Mouse (Mus musculus): ENCODE results near the gene Noxo1. TPM values are rescaled to one million over a fixed set of nuclear protein-coding genes. Genes with fewer than 3 reads are reported as not detected.
"Not testable (repeated sequence)": the region's sequence is repeated elsewhere in the genome, so short reads cannot be mapped to it uniquely, and the experiment has no call there.

The Noxo1 gene
- polyA plus RNA-seq, 1 experiment = 10.8 TPM

DNA sequence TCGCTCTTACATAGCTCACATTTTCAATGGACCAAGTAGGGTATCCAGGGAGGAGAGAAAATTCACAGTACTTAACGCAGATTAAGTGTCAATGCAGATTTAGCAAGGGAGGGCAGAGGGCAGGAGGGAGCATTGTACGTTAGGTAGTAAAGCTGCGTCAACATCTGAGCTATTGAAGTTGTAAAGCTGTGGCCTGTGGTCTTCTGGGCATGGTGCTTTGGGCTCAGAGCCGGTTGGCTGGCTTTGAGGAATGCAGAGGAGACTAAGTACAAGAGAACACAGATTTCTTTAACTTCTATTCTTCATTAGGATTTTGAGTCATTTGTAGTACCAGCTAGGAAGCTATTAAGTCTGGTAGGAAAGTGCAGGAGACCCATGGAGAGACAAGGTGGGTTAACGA lies 19.5 kb downstream of the Noxo1 start:
- TF ChIP-seq CTCF (IDR thresholded peaks at IDR 0.05; ENCODE audit: borderline replicate concordance, control insufficient read depth, extremely low read depth, insufficient read depth, low read length, poor library complexity) (no peak), POLR2A (IDR thresholded peaks at IDR 0.05; ENCODE audit: control insufficient read depth, extremely low read depth, insufficient read depth, low read length, poor library complexity) (no peak)
- H3K27ac ChIP-seq (ENCODE audit: control insufficient read depth, insufficient read depth, low read length) = no peak overlapping the region
- H3K36me3 ChIP-seq (ENCODE audit: control insufficient read depth, insufficient read depth, low read length) = no peaks in the 10 kb centered on the region
- DNase-seq = no peak
- H3K27me3 ChIP-seq (ENCODE audit: control insufficient read depth, insufficient read depth, low read length) = no peaks in the 10 kb centered on the region
- H3K4me3 ChIP-seq (ENCODE audit: control insufficient read depth, insufficient read depth, low read length) = no peak overlapping the region
- 96% methylated on average over 6 of the region's 6 CpGs for WGBS
- H3K4me1 ChIP-seq (replicated peaks; ENCODE audit: control insufficient read depth, insufficient read depth, low read length) = peaks cover 3% of the 10 kb centered on the region; the same call in 1 of the 2 replicates

DNA sequence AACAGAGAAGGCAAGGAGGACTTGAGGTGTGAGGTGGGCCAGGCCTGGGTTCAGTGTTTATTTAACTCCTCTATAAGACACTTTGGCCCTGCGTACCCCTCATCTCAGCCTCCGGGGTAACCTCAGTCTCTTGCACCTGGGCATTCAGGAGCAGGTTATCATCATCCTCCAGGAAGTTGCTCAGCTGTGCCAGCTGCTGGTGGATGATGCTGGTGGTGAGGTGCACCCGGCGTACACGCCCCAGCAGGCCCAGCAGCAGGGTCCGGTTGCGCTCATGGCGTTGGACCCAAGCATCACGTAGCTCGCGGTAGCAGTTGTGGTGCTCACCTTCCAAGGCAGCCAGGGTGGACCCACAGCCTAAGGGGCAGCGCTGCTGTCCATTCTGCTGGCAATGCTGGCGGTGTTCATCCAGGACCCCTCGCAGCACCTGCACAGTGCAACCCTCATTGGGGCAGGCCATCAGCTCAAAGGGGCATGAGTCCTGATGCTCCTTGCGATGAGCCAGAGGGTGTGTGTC lies 20.2 kb downstream of the Noxo1 start:
- no peak overlapping the region for H3K27ac ChIP-seq (ENCODE audit: control insufficient read depth, insufficient read depth, low read length)
- H3K36me3 ChIP-seq (ENCODE audit: control insufficient read depth, insufficient read depth, low read length) = peaks cover 1% of the 10 kb centered on the region; the same call in 1 of the 2 replicates
- no peak overlapping the region for H3K4me3 ChIP-seq (ENCODE audit: control insufficient read depth, insufficient read depth, low read length)
- 97% methylated on average over 15 of the region's 15 CpGs for WGBS
- no peak for TF ChIP-seq POLR2A (IDR thresholded peaks at IDR 0.05; ENCODE audit: control insufficient read depth, extremely low read depth, insufficient read depth, low read length, poor library complexity)
- no peak for TF ChIP-seq CTCF (IDR thresholded peaks at IDR 0.05; ENCODE audit: borderline replicate concordance, control insufficient read depth, extremely low read depth, insufficient read depth, low read length, poor library complexity)
- no peaks in the 10 kb centered on the region for H3K27me3 ChIP-seq (ENCODE audit: control insufficient read depth, insufficient read depth, low read length)
- DNase-seq = no peak
- H3K4me1 ChIP-seq (replicated peaks; ENCODE audit: control insufficient read depth, insufficient read depth, low read length) = peaks cover 8% of the 10 kb centered on the region

GRCm38 (mm10) chr17:24717943-24718342 lies 21.9 kb downstream of the Noxo1 start, which contains the start of the genes Rnf151 and Rps2:
Rnf151 (minus strand) TSS chr17:24718063.
Rps2 (plus strand) TSS chr17:24718116.
- H3K27me3 ChIP-seq (ENCODE audit: control insufficient read depth, insufficient read depth, low read length) = no peaks in the 10 kb centered on the region
- peaks cover 14% of the 10 kb centered on the region for H3K36me3 ChIP-seq (ENCODE audit: control insufficient read depth, insufficient read depth, low read length)
- no peak within 1 kb of the TSS for H3K4me3 ChIP-seq (ENCODE audit: control insufficient read depth, insufficient read depth, low read length)
- DNase-seq = no peak
- WGBS = 97% methylated on average over 4 of the region's 4 CpGs
- no peak within 1 kb of the TSS for H3K27ac ChIP-seq (ENCODE audit: control insufficient read depth, insufficient read depth, low read length)
- TF ChIP-seq POLR2A (IDR thresholded peaks at IDR 0.05; ENCODE audit: control insufficient read depth, extremely low read depth, insufficient read depth, low read length, poor library complexity) (no peak), CTCF (IDR thresholded peaks at IDR 0.05; ENCODE audit: borderline replicate concordance, control insufficient read depth, extremely low read depth, insufficient read depth, low read length, poor library complexity) (no peak)
- peaks cover 10% of the 10 kb centered on the region for H3K4me1 ChIP-seq (replicated peaks; ENCODE audit: control insufficient read depth, insufficient read depth, low read length)

DNA sequence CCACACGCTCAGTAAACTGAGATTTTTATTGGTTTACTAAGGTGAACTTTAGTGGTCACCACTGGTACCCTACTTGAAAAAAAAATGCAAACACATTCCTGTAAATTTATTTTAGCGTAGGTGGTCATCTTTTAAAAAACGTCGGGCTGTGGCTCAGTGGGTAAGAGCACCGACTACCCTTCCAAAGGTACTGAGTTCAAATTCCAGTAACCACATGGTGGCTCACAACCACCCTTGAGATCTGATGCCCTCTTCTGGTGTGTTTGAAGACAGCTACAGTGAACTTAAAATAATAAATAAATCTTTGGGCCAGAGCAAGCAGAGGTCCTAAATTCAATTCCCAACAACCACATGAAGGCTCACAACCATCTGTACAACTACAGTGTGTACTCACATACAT lies 22.9 kb downstream of the Noxo1 start:
- not testable (repeated sequence) for H3K27ac ChIP-seq (ENCODE audit: control insufficient read depth, insufficient read depth, low read length); H3K27me3 ChIP-seq (ENCODE audit: control insufficient read depth, insufficient read depth, low read length); DNase-seq
- peaks cover 14% of the 10 kb centered on the region for H3K36me3 ChIP-seq (ENCODE audit: control insufficient read depth, insufficient read depth, low read length)
- 78% methylated on average over 5 of the region's 5 CpGs for WGBS
- peak overlapping the region; percentile 88 for H3K4me3 ChIP-seq (ENCODE audit: control insufficient read depth, insufficient read depth, low read length)
- H3K4me1 ChIP-seq (replicated peaks; ENCODE audit: control insufficient read depth, insufficient read depth, low read length) = peaks cover 16% of the 10 kb centered on the region

- DNase-seq = peak; percentile 97
- H3K4me1 ChIP-seq (replicated peaks; ENCODE audit: control insufficient read depth, insufficient read depth, low read length) = peaks cover 16% of the 10 kb centered on the region
- peaks cover 14% of the 10 kb centered on the region for H3K36me3 ChIP-seq (ENCODE audit: control insufficient read depth, insufficient read depth, low read length)
- WGBS = under 1% methylated on average over 61 of the region's 61 CpGs
- H3K27me3 ChIP-seq (ENCODE audit: control insufficient read depth, insufficient read depth, low read length) = no peaks in the 10 kb centered on the region
- peak overlapping the region; percentile 88 for H3K4me3 ChIP-seq (ENCODE audit: control insufficient read depth, insufficient read depth, low read length)
- 0 out of 2 replicates have a peak overlapping the region, but pooled peaks have one; percentile 3 for H3K27ac ChIP-seq (ENCODE audit: control insufficient read depth, insufficient read depth, low read length)
- TF ChIP-seq POLR2A (IDR thresholded peaks at IDR 0.05; ENCODE audit: control insufficient read depth, extremely low read depth, insufficient read depth, low read length, poor library complexity) (peak; percentile 93), CTCF (IDR thresholded peaks at IDR 0.05; ENCODE audit: borderline replicate concordance, control insufficient read depth, extremely low read depth, insufficient read depth, low read length, poor library complexity) (no peak)
Observed at GRCm38 (mm10) chr17:24719494-24720222, 23.6 kb downstream of the Noxo1 start.

DNA sequence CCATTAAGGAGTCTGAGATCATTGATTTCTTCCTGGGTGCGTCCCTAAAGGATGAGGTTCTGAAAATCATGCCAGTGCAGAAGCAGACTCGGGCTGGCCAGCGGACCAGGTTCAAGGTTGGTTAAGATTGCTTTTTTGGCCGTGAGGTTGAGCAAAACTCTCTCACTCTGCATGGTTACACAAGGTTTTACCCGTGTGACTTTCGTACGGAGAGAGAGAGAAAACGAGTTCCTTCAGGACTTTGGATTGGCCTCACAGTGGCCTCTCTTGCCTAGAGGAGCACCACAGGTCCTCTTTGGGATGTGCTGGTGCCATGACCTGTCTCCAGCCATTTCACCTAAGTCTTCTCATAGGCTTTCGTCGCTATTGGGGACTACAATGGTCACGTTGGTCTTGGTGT lies 24.6 kb downstream of the Noxo1 start:
- DNase-seq; H3K27me3 ChIP-seq (ENCODE audit: control insufficient read depth, insufficient read depth, low read length); H3K27ac ChIP-seq (ENCODE audit: control insufficient read depth, insufficient read depth, low read length): not testable (repeated sequence)
- Histone ChIP-seq H3K36me3 (ENCODE audit: control insufficient read depth, insufficient read depth, low read length) (peaks cover 14% of the 10 kb centered on the region), H3K4me3 (ENCODE audit: control insufficient read depth, insufficient read depth, low read length) (peak overlapping the region; percentile 73), H3K4me1 (replicated peaks; ENCODE audit: control insufficient read depth, insufficient read depth, low read length) (peaks cover 16% of the 10 kb centered on the region)
- 3% methylated on average over 11 of the region's 11 CpGs for WGBS

DNA sequence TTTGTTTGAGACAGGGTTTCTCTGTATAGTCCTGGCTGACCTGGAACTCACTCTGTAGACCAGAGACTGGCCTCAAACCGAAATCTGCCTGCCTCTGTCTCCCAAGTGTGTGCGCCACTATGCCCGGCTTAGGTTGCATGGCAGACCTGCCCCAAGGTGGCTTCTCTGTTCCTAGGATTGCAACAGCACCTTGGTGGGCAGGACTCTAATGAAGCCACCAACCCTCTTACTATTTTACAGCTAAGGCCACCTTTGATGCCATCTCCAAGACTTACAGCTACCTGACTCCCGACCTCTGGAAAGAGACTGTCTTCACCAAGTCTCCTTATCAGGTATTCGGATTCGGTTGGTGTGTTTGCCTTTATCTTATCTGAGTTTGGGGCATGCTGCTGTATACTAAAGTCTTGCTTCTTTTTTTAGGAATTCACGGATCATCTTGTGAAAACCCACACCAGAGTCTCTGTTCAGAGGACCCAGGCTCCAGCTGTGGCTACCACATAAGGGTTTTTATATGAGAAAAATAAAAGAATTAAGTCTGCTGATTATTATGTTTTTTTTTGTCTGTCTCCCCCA lies 25.4 kb downstream of the Noxo1 start:
- 80% methylated on average over 7 of the region's 7 CpGs for WGBS
- not testable (repeated sequence) for DNase-seq; H3K27ac ChIP-seq (ENCODE audit: control insufficient read depth, insufficient read depth, low read length); H3K27me3 ChIP-seq (ENCODE audit: control insufficient read depth, insufficient read depth, low read length); H3K4me3 ChIP-seq (ENCODE audit: control insufficient read depth, insufficient read depth, low read length)
- Histone ChIP-seq H3K4me1 (replicated peaks; ENCODE audit: control insufficient read depth, insufficient read depth, low read length) (peaks cover 16% of the 10 kb centered on the region), H3K36me3 (ENCODE audit: control insufficient read depth, insufficient read depth, low read length) (peaks cover 14% of the 10 kb centered on the region)
